Mouse (Mus musculus) embryo, embryonic 11 days (tissue): ENCODE results near the gene Slc25a35.
"Not testable (repeated sequence)": the region's sequence is repeated elsewhere in the genome, so short reads cannot be mapped to it uniquely, and the experiment has no call there.

ENCODE experiments used
- DNase-seq: peaks from one replicate; pipeline ENCODE4 v3.0.0-alpha.2; 2015

The Slc25a35 gene

DNA sequence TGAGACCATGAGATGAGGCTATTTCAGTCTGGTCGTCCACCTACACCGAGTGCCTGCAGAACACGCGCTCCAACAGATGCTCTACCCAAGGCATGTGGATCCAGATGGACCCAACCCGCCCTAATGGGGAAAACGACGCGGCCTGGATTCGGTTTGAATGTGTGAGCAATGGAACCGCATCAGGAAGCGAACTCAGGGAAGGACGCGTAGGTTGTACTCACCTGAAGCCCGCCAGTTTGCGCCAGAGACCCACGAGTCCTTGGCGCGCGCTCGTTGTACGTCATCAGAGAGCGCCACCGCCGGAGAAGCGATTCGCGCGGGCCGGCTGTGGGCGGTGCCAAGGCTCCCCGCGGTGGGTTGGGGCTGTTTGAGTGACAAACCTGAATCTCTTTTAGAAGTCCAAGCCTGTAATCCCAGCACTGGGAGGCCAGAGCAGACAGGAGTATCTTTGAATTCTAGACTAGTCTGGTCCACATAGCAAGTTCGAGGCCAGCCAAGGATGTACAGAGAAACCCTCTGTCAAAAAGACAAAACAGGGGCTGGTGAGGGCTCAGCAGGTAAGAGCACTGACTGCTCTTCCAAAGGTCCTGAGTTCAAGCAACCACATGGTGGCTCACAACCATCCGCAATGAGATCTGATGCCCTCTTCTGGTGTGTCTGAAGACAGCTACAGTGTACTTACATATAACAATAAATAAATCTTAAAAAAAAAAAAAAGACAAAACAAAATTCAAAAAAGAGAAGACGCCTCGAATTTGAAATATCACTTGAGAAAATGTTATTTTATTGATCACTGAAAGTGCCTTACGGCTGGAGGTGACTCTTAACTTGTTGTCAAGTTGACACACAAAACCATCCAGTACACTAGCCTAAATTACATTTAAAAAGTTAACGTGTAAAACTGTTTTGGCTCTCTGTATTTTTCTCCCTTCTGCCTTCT lies 40.5 kb downstream of the Slc25a35 start, which contains the start of gene Pfas:
Gene Pfas, minus strand, starts transcription at position 279 of the 940 bp plus-strand sequence.
- peak; percentile 99 for DNase-seq

DNA sequence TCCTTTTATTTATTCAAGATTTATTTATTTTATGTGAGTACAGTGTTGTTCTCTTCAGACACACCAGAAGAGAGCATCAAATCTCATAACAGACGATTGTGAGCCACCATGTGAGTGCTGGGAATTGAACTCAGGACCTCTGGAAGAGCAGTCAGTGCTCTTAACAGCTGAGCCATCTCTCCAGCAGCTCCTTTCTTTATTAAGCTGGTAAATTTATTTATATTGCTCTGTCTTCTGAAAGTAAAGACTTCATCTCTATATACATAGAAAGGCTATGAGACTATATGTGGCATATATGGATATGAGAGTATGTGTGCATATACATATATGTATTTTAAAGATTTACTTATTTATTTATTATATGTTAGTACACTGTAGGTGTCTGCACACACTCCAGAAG lies 41.6 kb downstream of the Slc25a35 start:
- no peak for DNase-seq

- no peak for DNase-seq
Observed at GRCm38 (mm10) chr11:69010400-69011323, 42.7 kb downstream of the Slc25a35 start.

DNA sequence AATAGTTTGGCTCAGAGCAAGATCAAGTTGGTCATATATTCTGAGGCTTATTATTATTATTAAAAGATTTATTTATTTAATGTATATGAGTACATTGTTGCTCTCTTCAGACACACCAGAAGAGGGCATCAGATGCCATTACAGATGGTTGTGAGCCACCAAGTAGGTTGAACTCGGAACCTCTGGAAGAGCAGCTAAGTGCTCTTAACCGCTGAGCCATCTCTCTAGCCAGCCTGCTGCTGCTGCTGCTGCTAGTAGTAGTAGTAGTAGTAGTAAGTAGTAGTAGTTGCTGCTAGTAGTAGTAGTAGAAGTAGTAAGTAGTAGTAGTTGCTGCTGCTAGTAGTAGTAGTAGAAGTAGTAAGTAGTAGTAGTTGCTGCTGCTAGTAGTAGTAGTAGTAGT lies 43.5 kb downstream of the Slc25a35 start:
- not testable (repeated sequence) for DNase-seq

DNA sequence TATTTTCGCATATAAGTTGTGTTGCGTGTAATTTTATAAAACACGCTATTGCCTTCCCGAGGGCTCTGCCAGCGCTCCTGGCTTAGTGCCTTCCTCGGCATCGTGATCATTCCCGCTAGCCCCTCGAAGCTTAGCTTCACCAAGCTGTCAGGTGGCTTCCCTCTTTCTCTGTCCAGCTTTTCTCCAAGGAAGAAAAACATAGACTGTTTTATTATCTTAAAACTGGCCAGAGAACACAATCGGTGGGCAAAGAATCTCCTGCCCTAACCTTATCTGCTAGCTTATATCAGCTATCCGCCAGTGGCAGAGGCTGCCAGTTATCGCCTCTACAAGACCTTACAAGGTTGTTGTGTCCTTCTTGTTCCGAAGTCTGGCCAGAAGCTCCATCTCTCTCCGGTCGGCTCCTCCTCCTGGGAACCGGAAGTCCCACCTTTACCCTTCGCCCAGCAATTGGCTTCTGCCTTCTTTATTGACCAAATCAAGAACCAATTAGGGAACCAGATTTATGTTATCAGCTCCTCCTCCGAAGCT lies 44.2 kb downstream of the Slc25a35 start:
- peak; percentile 92 for DNase-seq

DNA sequence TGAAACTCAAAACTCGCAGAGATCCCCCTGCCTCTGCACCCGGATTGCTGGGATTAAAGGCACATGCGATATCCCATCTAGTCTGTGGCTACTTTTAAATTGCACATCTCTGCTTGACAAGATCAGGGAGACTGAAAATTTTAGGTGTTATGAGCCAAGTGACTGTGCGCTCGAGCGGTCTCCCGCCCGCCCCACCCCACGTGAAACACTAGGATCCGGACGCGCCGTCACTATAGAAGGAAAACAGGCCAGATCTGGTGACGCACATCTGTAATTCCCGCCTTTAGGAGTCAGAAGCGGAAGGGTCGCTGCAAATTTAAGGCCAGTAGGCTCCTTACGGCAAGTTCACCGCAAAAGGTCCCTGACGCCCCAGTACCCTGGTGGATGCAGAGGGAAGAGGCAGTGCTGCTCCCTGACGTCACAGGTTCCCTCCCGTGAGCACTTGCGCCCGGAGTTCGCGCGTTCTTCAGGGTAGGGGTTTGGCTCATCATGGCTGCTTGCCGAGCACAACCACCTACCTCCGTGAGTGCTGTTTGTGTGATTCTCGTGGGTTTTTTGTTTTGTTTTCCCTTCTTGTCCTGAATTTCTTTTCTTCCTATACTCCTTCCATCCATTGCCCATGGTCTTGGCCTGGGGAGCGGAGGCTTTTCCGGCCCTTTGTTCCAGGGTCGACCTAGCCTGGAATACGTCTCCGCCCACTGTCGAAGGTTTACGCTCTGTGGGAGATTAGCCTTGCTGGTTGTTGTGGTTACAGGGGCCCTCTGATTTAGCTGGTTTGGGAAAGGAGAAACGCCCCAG lies 47.9 kb downstream of the Slc25a35 start, which contains the start of gene Ctc1:
Gene Ctc1, plus strand, starts transcription at position 268 of the 798 bp plus-strand sequence.
- peak; percentile 97 for DNase-seq

GRCm38 (mm10) chr11:69016755-69017154 lies 48.8 kb downstream of the Slc25a35 start:
- no peak for DNase-seq

GRCm38 (mm10) chr11:69020691-69021090 lies 52.8 kb downstream of the Slc25a35 start:
- DNase-seq, result no peak
